Mouse (Mus musculus) left cerebral cortex, adult 11 months (tissue): ENCODE data around the gene Agxt.

Experiments used
- DNase-seq: peaks from one replicate; pipeline ENCODE4 v3.0.0; 2022; ENCODE audit warnings: low spot score

The Agxt gene

GRCm38 (mm10) chr1:93150907-93151661 lies 16.0 kb downstream of the Agxt start:
- DNase-seq: no peak

- DNase-seq: no peak
These were observed 22.5 kb downstream of the Agxt start for GRCm38 (mm10) chr1:93157566-93157965.

- DNase-seq: no peak
These were observed 23.9 kb downstream of the Agxt start for GRCm38 (mm10) chr1:93158916-93159315.

- no peak for DNase-seq
These were observed 24.8 kb downstream of the Agxt start for GRCm38 (mm10) chr1:93159566-93160500.

GRCm38 (mm10) chr1:93160501-93161133 lies 25.6 kb downstream of the Agxt start, which contains the start of gene 2310007B03Rik:
TSS of gene 2310007B03Rik (minus strand) at chr1:93160948.
- no peak for DNase-seq

GRCm38 (mm10) chr1:93161350-93161749 lies 26.3 kb downstream of the Agxt start:
- DNase-seq: no peak

- no peak for DNase-seq
These were observed 26.9 kb downstream of the Agxt start for GRCm38 (mm10) chr1:93161921-93162320.

GRCm38 (mm10) chr1:93162588-93162987 lies 27.5 kb downstream of the Agxt start:
- no peak for DNase-seq

- DNase-seq: no peak
These were observed 30.4 kb downstream of the Agxt start for GRCm38 (mm10) chr1:93165447-93165846.

GRCm38 (mm10) chr1:93166346-93167079 lies 31.5 kb downstream of the Agxt start:
- no peak for DNase-seq

GRCm38 (mm10) chr1:93168295-93168775 lies 33.3 kb downstream of the Agxt start, which contains the start of gene Crocc2:
TSS of gene Crocc2 (plus strand) at chr1:93168725.
- no peak for DNase-seq

GRCm38 (mm10) chr1:93173665-93174064 lies 38.6 kb downstream of the Agxt start:
- DNase-seq: no peak

GRCm38 (mm10) chr1:93174399-93174798 lies 39.4 kb downstream of the Agxt start:
- peak; percentile 36 for DNase-seq

- no peak for DNase-seq
These were observed 40.8 kb downstream of the Agxt start for GRCm38 (mm10) chr1:93175849-93176248.

- peak; percentile 35 for DNase-seq
These were observed 41.7 kb downstream of the Agxt start for GRCm38 (mm10) chr1:93176525-93177332.

- no peak for DNase-seq
These were observed 47.2 kb downstream of the Agxt start for GRCm38 (mm10) chr1:93182281-93182680.

- DNase-seq: peak; percentile 29
These were observed 49.2 kb downstream of the Agxt start for GRCm38 (mm10) chr1:93184071-93184828.

- DNase-seq: no peak
These were observed 55.8 kb downstream of the Agxt start for GRCm38 (mm10) chr1:93190726-93191305.

GRCm38 (mm10) chr1:93194961-93195360 lies 59.9 kb downstream of the Agxt start:
- DNase-seq: no peak
